Mouse (Mus musculus) left cerebral cortex, postnatal 4 days (tissue): ENCODE measurements around the gene Adamtsl3. TPM values are rescaled to one million over a fixed set of nuclear protein-coding genes. Genes with fewer than 3 reads are reported as not detected.

Source experiments
- DNase-seq: peaks from one replicate; pipeline ENCODE4 v3.0.0-alpha.2; 2022
- intact Hi-C: fragments of 180-260 bp; cut with DNase I; formaldehyde crosslinking; loops from one replicate; pipeline ENCODE4 v1.15.1; 2025
- total RNA-seq, 2 experiments: library from RNA; stranded (reverse); gene quantifications; 2 replicates each; pipeline ENCODE4 v1.2.3; 2021

Adamtsl3 gene
- total RNA-seq, result 1 to 10 TPM; 2.8 to 3.7 TPM

GRCm38 (mm10) chr7:82335211-82336121, at the start of gene Adamtsl3:
Gene Adamtsl3 (plus strand): TSS chr7:82335694.
- DNase-seq, result peak; percentile 78
- intact Hi-C loops, result no loop called here

DNA sequence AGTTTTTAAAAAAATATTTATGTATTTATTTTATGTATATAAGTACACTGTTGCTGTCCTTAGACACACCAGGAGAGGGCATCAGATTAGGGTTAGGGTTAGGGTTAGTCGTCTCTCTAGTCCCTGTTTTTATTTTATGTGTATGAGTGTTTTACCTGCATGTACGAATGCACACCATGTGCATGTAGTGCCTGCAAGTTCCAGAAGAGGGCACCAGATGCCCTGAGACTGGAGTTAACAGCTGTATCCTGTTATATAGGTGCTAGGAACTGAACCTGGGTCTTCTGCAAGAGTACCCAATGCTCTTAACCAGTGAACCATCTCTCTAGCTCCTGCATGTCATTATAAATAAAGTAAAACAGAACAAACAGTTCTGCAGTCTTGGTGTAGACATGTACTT, 48.3 kb upstream of the Adamtsl3 start:
- intact Hi-C loops, result no loop called here
- no peak for DNase-seq

GRCm38 (mm10) chr7:82293441-82293840, 42.1 kb upstream of the Adamtsl3 start:
- peak; percentile 82 for DNase-seq
- intact Hi-C loops, result no loop called here

DNA sequence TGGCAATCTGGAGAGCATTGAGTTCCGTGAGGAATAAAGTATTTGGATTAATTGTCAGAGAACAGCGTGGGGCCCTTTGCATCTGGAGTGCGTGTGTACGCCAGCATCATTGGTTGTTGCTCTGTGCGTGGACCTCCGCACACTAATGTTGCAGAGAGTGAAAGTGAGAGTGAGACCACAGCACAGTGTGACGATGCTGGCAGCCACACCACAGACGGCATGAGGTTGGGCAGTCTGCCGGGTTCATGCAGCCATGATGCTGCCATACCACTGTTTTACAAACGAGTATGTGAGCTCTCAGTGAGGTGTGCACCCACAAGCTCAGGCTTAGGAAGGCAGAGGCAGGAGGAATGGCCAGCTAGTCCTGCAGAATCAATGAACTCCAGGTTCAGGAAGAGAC, 41.4 kb upstream of the Adamtsl3 start:
- peak; percentile 59 for DNase-seq
- intact Hi-C loops, result no loop called here

DNA sequence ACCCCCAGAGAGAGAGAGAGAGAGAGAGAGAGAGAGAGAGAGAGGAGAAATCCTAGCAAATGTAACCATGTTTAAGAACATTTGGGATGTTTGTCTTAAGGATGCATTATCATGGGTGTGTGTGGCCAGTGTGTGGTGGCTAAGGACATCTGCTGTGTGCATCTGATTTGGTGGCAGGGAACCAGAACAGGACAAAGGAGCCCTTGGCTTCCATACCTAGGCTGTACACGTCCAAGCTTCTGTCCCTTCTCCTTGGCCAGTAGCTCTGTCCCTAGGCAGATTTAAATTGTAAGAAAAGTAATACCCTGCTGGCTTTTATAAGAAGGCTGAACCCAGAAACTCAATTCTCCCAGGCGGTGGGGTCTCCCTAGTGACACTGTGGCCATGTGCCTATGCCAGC, 40.9 kb upstream of the Adamtsl3 start:
- DNase-seq, result no peak
- intact Hi-C loops, result no loop called here

DNA sequence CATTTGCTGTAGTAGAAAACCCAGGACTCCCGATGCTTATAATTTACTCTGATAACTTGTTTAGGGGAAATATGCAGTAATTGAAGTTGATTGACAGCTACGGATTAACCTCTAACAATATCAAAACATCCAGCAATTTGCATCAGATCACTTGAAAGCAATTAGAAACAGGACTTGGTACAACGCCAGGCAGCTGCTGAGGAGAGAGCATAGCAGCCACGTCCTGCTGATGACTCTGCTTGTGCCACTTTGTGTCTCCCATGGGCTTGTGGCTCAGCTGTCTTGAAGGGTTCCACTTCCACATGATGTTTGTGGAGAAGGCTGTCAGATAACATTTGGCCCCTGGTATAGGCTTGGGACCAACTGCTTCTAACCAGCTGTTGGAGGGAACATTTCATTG, 27.1 kb upstream of the Adamtsl3 start:
- intact Hi-C loops, result no loop called here
- DNase-seq, result no peak

GRCm38 (mm10) chr7:82318515-82318914, 17.0 kb upstream of the Adamtsl3 start:
- intact Hi-C loops, result no loop called here
- no peak for DNase-seq

GRCm38 (mm10) chr7:82326616-82327015, 8.9 kb upstream of the Adamtsl3 start:
- intact Hi-C loops, result no loop called here
- DNase-seq, result no peak

DNA sequence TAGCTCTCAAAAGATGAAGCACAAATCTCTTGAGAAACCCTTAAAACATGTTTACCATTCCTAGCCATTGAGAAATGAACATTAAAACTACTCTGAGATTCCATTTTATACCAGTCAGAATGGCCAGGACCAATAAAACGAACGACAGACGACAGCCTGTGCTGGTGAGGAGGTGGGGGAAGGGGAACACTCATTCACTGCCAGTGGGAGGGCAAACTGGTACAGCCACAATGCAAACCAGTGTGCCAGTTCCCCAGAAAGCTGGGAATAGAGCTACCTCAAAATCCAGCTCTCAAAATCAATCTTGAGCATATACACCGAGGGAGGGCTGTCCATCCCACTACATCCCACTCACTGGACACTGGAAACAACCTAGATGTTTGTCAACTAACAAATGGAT, 8.3 kb upstream of the Adamtsl3 start:
- intact Hi-C loops, result no loop called here
- DNase-seq, result peak; percentile 30

DNA sequence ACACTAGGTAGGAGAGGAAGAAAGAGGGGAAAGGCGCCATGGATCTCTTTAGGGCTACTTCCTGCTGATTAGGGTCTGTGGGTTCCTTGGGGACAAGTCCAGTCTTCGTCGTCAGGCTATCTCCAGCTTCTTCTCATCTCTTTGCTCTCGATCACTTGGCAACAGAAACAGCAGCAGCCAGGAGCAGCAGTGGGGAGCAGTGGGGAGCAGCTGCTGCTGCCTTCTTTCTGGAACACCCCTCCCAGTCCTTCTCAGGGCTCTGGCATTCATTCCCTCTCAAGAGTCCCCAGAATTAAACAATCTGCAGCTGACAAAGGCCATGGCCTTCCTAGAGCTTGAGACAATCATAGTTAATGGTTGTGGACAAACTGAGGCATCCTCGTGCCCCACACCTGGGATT, 7.6 kb upstream of the Adamtsl3 start:
- peak; percentile 19 for DNase-seq
- intact Hi-C loops, result no loop called here

- intact Hi-C loops, result no loop called here
- no peak for DNase-seq
Observed at GRCm38 (mm10) chr7:82329831-82330230, 5.7 kb upstream of the Adamtsl3 start.

DNA sequence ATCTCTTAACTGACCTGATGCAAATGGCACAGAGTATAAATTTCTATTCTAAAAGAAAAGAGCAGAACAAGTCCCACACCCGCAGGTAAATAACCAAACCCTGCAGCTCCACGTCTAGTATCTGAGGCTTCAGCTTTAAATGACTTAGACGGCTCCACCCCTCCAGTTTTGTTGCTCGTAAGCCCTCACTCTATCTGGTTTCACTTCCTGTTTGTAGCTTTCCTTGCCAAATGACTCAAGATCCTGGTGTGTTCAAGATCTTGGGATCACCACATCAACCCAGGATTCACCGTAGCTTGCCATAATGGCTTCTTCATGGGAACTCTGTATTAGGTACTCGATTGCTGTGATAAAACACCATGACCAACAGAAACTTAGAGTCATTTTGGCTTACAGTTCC, 4.6 kb upstream of the Adamtsl3 start:
- intact Hi-C loops, result no loop called here
- DNase-seq, result no peak

DNA sequence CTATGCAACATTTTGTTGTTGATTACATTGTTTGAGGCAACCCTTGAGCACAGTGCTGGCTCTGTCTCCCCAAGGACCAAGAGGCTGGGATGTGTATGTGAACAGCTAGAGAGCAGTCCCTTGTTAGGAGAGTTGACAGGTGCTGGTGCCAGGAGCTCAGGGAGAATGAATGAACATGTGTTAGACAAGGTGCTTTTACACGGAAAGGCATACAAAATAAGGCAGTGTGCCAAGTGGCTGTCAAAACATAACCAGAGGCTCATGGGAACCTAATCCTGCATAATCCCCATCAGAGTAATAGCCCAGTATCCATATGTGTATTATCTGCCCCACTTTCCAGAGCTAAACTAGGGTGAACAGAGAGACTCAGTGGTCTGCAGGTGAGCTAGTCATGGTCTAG, 1.5 kb upstream of the Adamtsl3 start:
- peak; percentile 26 for DNase-seq
- intact Hi-C loops, result no loop called here

GRCm38 (mm10) chr7:82336132-82336531, 638 bp downstream of the Adamtsl3 start:
- DNase-seq, result peak; percentile 61

GRCm38 (mm10) chr7:82338121-82338520, 2.6 kb downstream of the Adamtsl3 start:
- intact Hi-C loops, result no loop called here

More at GRCm38 (mm10) chr7:82336132-82336531, 638 bp downstream of the Adamtsl3 start:
- intact Hi-C loops, result no loop called here

DNA sequence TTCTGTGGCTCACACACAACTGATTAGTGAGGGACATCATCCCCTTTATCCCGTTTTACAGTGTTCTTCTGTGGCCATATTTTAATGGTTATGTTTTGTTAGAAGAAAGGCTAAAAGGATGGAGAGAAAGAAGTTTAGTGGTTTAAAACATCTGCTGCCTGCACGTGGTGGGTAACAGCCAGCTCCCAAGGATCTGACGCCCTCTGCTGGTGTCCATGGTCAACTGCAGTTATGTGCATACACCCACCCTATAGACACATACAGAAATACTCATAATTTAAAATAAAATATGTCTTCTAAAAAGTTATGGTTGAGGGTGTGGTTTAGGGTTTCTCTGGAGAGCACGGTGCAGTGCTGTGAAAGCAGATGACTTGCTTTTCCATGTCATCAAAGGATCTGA, 3.0 kb downstream of the Adamtsl3 start:
- intact Hi-C loops, result no loop called here
- DNase-seq, result no peak

More at GRCm38 (mm10) chr7:82338121-82338520, 2.6 kb downstream of the Adamtsl3 start:
- DNase-seq, result no peak

- intact Hi-C loops, result no loop called here
Observed at GRCm38 (mm10) chr7:82339214-82339613, 3.7 kb downstream of the Adamtsl3 start.

GRCm38 (mm10) chr7:82341476-82341875, 6.0 kb downstream of the Adamtsl3 start:
- intact Hi-C loops, result no loop called here
- DNase-seq, result no peak

More at GRCm38 (mm10) chr7:82339214-82339613, 3.7 kb downstream of the Adamtsl3 start:
- DNase-seq, result no peak

- intact Hi-C loops, result no loop called here
- no peak for DNase-seq
Observed at GRCm38 (mm10) chr7:82346706-82347105, 11.2 kb downstream of the Adamtsl3 start.

- no peak for DNase-seq
- intact Hi-C loops, result no loop called here
Observed at GRCm38 (mm10) chr7:82349796-82350195, 14.3 kb downstream of the Adamtsl3 start.

DNA sequence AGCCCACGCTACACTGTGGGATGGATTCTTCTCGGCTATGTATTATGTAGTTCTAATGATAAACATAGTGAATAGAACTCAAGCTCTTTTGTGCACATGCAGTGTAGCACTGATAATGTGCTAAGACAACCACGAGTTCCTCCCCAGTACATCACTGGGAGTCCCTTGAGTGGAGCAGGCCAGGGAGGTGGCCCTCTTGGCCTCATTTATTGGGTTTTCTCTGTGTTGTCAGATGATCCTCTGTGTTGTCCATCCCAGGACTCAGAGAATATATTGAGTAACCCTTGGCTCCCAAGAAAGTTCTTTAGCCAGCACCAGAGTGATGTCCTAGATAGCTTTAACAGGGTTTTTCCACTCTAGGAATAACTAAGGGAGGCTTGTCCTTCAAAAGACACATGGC, 14.9 kb downstream of the Adamtsl3 start:
- intact Hi-C loops, result no loop called here
- no peak for DNase-seq

DNA sequence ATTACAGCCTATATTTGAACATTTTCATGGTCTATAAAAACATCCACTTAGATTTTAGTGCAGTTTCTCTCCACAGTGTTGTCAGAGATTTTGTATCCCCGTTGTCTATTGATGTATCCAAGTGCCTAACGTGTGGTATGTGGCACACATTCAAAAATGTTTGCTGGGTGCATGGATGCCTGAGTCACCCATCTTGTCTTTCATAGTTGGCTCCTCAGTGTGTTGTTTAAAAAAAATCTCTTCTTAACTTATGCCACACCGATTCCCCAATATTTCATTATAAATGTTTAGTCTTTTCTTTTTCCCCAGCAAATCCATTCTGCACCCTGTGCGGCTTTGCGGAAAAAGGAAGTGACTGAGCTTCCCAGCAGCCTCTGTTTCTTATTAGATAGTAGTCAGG, 23.7 kb downstream of the Adamtsl3 start:
- intact Hi-C loops, result no loop called here
- no peak for DNase-seq
